Mouse (Mus musculus) liver, embryonic 11.5 days (tissue): ENCODE data around the gene Cdh12. TPM values are rescaled to one million over a fixed set of nuclear protein-coding genes. Genes with fewer than 3 reads are reported as not detected.

Source experiments
- ATAC-seq: fragments of 200-750 bp; cut with Nextera tagmentation; replicated peaks from 2 replicates; pipeline ENCODE4 v1.8.0; 2017; ENCODE audit warnings: moderate number of reproducible peaks, mild to moderate bottlenecking, moderate TSS enrichment, moderate library complexity; ENCODE audit not compliant: low FRiP score
- DNase-seq: peaks from one replicate; pipeline ENCODE4 v3.0.0-alpha.2; 2017; ENCODE audit warnings: low spot score
- H3K27ac ChIP-seq: fragments of 300-500 bp; sonication (generic); 2 replicates; pipeline ENCODE4 v1.5.1; 2014; ENCODE audit warnings: mild to moderate bottlenecking, low read depth, low read length, control low read depth
- H3K27me3 ChIP-seq: fragments of 300-500 bp; sonication (generic); replicated peaks from 2 replicates; pipeline ENCODE4 v1.6.1; 2014; ENCODE audit warnings: low read length, mixed read lengths; ENCODE audit not compliant: control insufficient read depth, insufficient read depth
- H3K36me3 ChIP-seq: fragments of 300-500 bp; sonication (generic); 2 replicates; pipeline ENCODE4 v1.6.1; 2014; ENCODE audit warnings: mild to moderate bottlenecking, low read length, moderate library complexity, mixed read lengths; ENCODE audit not compliant: control insufficient read depth, insufficient read depth
- H3K4me1 ChIP-seq: fragments of 300-500 bp; sonication (generic); replicated peaks from 2 replicates; pipeline ENCODE4 v1.6.1; 2014; ENCODE audit warnings: low read length, mixed read lengths; ENCODE audit not compliant: control insufficient read depth, insufficient read depth
- H3K4me2 ChIP-seq: fragments of 300-500 bp; sonication (generic); 2 replicates; pipeline ENCODE4 v1.6.1; 2014; ENCODE audit warnings: mild to moderate bottlenecking, control low read depth, moderate library complexity
- H3K4me3 ChIP-seq: fragments of 300-500 bp; sonication (generic); 2 replicates; pipeline ENCODE4 v1.5.1; 2014; ENCODE audit warnings: low read depth, low read length, control low read depth
- H3K9ac ChIP-seq: fragments of 300-500 bp; sonication (generic); 2 replicates; pipeline ENCODE4 v1.6.1; 2014; ENCODE audit warnings: low read depth, low read length, control low read depth
- H3K9me3 ChIP-seq: fragments of 300-500 bp; sonication (generic); 2 replicates; pipeline ENCODE4 v1.6.1; 2016; ENCODE audit warnings: low read length, inconsistent platforms, mixed read lengths; ENCODE audit not compliant: control insufficient read depth
- WGBS: fragments of 180-500 bp; shearing (Covaris S2); extraction: QIAGEN DNeasy Blood & Tissue Kit; methylation state at CpG from one replicate; pipeline ENCODE4 v1.1.7; 2014; 5-methylcytosine and 5-hydroxymethylcytosine counted together
- polyA plus RNA-seq: library from polyadenylated mRNA; unstranded; fragments of >200 nt; fragmentation: Nextera tagmentation; extraction: Ambion mirVana; gene quantifications from 2 replicates; pipeline ENCODE4 v1.2.1, GENCODE M21; 2014

Cdh12 gene
- polyA plus RNA-seq, 1 experiment from 2014 or later: 0.10 TPM

DNA sequence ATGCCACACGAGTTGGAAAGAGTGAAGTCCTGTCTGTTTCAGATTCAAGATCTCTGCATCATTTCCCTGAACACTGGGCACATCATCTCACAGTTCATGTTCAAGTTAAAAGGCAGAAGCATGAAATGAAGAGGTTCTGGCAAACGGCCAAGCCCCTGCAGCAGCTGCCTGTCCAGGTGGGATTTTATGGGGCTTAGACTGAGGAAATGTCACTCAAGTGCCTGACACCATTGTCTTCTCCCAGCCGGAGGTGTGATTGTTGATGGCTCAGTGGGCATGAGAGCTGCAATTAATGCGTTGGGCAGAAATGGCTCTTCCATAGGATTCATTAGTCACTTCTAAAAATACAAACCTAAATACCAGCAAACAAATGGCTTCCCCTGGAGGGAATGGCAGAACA lies 347.9 kb downstream of the Cdh12 start:
- DNase-seq (no peak), ATAC-seq (no peak)
- WGBS: 54% methylated on average over 4 of the region's 4 CpGs
- Histone ChIP-seq H3K4me2 (no peak overlapping the region), H3K9me3 (no peaks in the 10 kb centered on the region), H3K27me3 (no peaks in the 10 kb centered on the region), H3K27ac (no peak overlapping the region), H3K4me1 (no peaks in the 10 kb centered on the region), H3K9ac (no peak overlapping the region), H3K4me3 (no peak overlapping the region), H3K36me3 (no peaks in the 10 kb centered on the region)

GRCm38 (mm10) chr15:20798541-20798940 lies 349.5 kb downstream of the Cdh12 start:
- Histone ChIP-seq H3K9ac (no peak overlapping the region), H3K36me3 (no peaks in the 10 kb centered on the region), H3K4me2 (no peak overlapping the region), H3K27ac (no peak overlapping the region), H3K9me3 (no peaks in the 10 kb centered on the region), H3K27me3 (no peaks in the 10 kb centered on the region), H3K4me1 (no peaks in the 10 kb centered on the region), H3K4me3 (no peak overlapping the region)
- DNase-seq (no peak), ATAC-seq (no peak)
- 88% methylated on average over 2 of the region's 2 CpGs for WGBS

DNA sequence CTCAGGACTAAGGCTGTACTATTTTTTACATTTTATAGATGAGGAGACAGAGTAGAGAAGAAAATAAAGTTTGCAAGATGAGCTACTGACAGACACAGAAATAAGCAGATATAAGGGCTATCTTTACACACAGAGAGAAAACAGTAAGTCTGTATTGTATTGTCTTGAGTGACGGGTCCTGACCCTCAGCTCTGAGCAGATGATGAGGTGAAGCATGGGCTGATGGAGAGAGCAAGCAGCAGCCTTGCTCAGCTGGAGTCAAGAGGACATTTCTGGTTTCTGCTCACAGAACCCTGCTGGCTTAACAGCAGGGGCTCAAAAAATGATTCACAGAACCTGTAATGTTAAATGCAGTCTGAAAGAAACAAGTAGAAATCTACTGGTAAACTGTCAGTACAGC lies 386.8 kb downstream of the Cdh12 start:
- H3K4me2 ChIP-seq: no peak overlapping the region
- H3K9ac ChIP-seq: no peak overlapping the region
- H3K4me3 ChIP-seq: no peak overlapping the region
- no peaks in the 10 kb centered on the region for H3K9me3 ChIP-seq
- no peaks in the 10 kb centered on the region for H3K36me3 ChIP-seq
- H3K4me1 ChIP-seq: no peaks in the 10 kb centered on the region
- WGBS: 61% methylated on average over 1 of the region's 1 CpGs
- DNase-seq (no peak), ATAC-seq (no peak)
- H3K27ac ChIP-seq: no peak overlapping the region
- H3K27me3 ChIP-seq: no peaks in the 10 kb centered on the region

DNA sequence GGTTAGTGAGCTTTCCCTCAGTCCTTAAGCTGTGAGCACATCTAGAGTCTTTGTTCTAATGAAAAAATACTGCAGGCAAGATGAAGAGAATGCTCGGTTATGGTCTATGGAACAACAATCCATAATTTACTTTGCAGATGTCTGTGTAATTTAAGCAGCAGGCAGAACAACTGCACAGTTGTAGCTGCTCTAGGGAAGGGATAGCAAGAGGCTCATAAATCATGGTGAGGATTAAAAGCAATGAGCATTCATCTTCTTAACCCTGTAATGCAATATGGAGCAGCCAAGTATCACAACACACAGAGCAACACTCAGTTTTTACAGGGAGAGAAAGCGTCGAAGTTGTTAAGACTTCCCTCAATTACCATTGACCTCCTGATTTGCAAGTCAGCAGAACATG lies 387.9 kb downstream of the Cdh12 start:
- no peak overlapping the region for H3K27ac ChIP-seq
- H3K9ac ChIP-seq: no peak overlapping the region
- no peaks in the 10 kb centered on the region for H3K27me3 ChIP-seq
- no peak for DNase-seq
- H3K9me3 ChIP-seq: no peaks in the 10 kb centered on the region
- WGBS: 67% methylated on average over 3 of the region's 3 CpGs
- H3K4me1 ChIP-seq: no peaks in the 10 kb centered on the region
- no peak overlapping the region for H3K4me2 ChIP-seq
- H3K4me3 ChIP-seq: no peak overlapping the region
- H3K36me3 ChIP-seq: no peaks in the 10 kb centered on the region
- ATAC-seq: no peak

DNA sequence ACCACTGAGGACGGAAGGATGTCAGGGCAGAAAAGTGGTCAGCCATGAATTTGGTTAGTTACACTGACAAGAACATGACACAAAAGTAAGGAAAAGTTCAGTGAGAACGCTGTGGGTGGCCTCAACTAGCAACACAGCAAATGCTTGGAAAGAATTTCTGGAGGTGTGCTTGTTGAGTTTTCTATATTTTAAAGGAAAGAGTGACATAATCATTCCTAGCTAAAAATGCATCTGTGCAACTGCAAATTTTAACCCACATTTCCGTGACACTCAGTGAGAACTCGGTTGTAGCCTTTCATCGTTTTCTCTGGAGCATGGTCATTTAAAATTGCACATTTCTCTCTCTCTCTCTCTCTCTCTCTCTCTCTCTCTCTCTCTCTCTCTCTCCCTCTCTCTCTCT lies 392.4 kb downstream of the Cdh12 start:
- Histone ChIP-seq H3K4me1 (no peaks in the 10 kb centered on the region), H3K4me2 (no peak overlapping the region), H3K27ac (no peak overlapping the region), H3K9ac (no peak overlapping the region), H3K27me3 (no peaks in the 10 kb centered on the region), H3K36me3 (no peaks in the 10 kb centered on the region), H3K4me3 (no peak overlapping the region), H3K9me3 (no peaks in the 10 kb centered on the region)
- no peak for DNase-seq
- no peak for ATAC-seq
- WGBS: 84% methylated on average over 5 of the region's 5 CpGs

- Histone ChIP-seq H3K9me3 (no peaks in the 10 kb centered on the region), H3K9ac (no peak overlapping the region), H3K4me1 (no peaks in the 10 kb centered on the region), H3K4me3 (no peak overlapping the region), H3K27ac (no peak overlapping the region), H3K36me3 (no peaks in the 10 kb centered on the region), H3K27me3 (no peaks in the 10 kb centered on the region), H3K4me2 (no peak overlapping the region)
- 48% methylated on average over 2 of the region's 2 CpGs for WGBS
- ATAC-seq (no peak), DNase-seq (no peak)
Measured at GRCm38 (mm10) chr15:20863076-20863475, 414.0 kb downstream of the Cdh12 start.

DNA sequence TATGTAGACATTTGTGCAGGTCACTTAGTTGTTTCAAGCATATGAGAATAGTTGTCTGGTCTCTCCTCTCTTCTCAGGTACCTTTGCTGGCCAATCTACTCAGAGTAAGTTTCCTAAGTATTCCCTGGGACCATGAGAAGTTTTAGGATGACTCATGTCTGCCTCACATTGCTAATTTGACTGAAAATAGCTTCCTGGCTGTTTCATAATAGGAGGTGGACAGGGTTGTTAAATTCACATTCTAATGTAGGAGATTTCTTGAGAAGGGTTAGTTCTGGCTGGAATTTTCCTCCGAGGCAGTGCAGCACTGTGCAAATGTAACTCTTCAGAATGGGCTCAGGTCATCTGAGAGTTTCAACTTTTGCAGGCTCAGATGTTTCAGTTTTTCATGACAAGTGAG lies 423.5 kb downstream of the Cdh12 start:
- no peaks in the 10 kb centered on the region for H3K27me3 ChIP-seq
- ATAC-seq: no peak
- no peak for DNase-seq
- H3K27ac ChIP-seq: no peak overlapping the region
- H3K9ac ChIP-seq: no peak overlapping the region
- no peaks in the 10 kb centered on the region for H3K36me3 ChIP-seq
- no peak overlapping the region for H3K4me3 ChIP-seq
- no peak overlapping the region for H3K4me2 ChIP-seq
- H3K4me1 ChIP-seq: no peaks in the 10 kb centered on the region
- WGBS: 84% methylated on average over 1 of the region's 1 CpGs
- no peaks in the 10 kb centered on the region for H3K9me3 ChIP-seq

- DNase-seq: no peak
- H3K27me3 ChIP-seq: no peaks in the 10 kb centered on the region
- no peak overlapping the region for H3K9ac ChIP-seq
- no peaks in the 10 kb centered on the region for H3K4me1 ChIP-seq
- H3K27ac ChIP-seq: no peak overlapping the region
- no peak for ATAC-seq
- 91% methylated on average over 2 of the region's 2 CpGs for WGBS
- no peaks in the 10 kb centered on the region for H3K9me3 ChIP-seq
- no peak overlapping the region for H3K4me2 ChIP-seq
- no peaks in the 10 kb centered on the region for H3K36me3 ChIP-seq
- no peak overlapping the region for H3K4me3 ChIP-seq
Measured at GRCm38 (mm10) chr15:20876993-20877392, 427.9 kb downstream of the Cdh12 start.

DNA sequence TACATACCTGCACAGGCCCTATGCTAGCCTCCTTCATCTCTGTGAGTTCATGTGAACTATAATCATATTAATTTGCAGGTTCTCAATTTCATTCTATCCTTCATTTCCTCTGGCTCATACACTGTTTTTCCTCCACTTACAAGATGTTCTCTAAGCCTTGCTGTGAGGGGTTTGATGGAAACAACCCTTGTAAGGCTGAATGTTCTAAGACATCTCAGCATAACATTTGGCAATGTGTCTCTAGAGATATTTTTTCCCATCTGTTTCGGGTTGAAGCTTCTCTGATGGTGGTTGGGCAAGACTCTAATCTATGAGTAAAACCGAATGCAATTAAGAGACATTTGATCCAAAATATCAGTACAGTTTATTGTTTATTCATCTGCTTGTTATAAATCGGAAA lies 444.4 kb downstream of the Cdh12 start:
- no peaks in the 10 kb centered on the region for H3K9me3 ChIP-seq
- ATAC-seq: no peak
- no peaks in the 10 kb centered on the region for H3K27me3 ChIP-seq
- no peaks in the 10 kb centered on the region for H3K4me1 ChIP-seq
- no peak overlapping the region for H3K9ac ChIP-seq
- no peak overlapping the region for H3K4me3 ChIP-seq
- DNase-seq: no peak
- no peak overlapping the region for H3K4me2 ChIP-seq
- H3K36me3 ChIP-seq: no peaks in the 10 kb centered on the region
- WGBS: 67% methylated on average over 3 of the region's 3 CpGs
- H3K27ac ChIP-seq: no peak overlapping the region
